7 mouse cellular contexts compared by ENCODE assay signal in genomic region chr5:28465526-28465925, GRCm38 (mm10). TPM values are rescaled to one million over a fixed set of nuclear protein-coding genes. Genes with fewer than 3 reads are reported as not detected.
DNase-seq lines count a peak whose midpoint lies in the region; ATAC-seq and TF ChIP-seq lines count a peak whose summit lies in the region.

No protein-coding gene starts in this region.

- no peak overlapping the region; the same call in 1 of the 2 replicates for H3K27ac ChIP-seq in liver, adult 2 months (replicated peaks; ENCODE audit: insufficient read depth, low read depth, low read length)
- no peak overlapping the region for H3K27ac ChIP-seq in forebrain, embryonic 11.5 days (ENCODE audit: low read depth, low read length)
- H3K27ac ChIP-seq in kidney, embryonic 16.5 days (ENCODE audit: low read length): no peak overlapping the region
- H3K27ac ChIP-seq in small intestine, adult 2 months (ENCODE audit: insufficient read depth, low read depth, low read length): no peak overlapping the region

- 0 out of 2 replicates have a peak, but pooled peaks cover 4% of the 10 kb centered on the region for H3K27me3 ChIP-seq in liver, adult 2 months (ENCODE audit: control insufficient read depth, insufficient read depth, low read length)
- H3K27me3 ChIP-seq in forebrain, embryonic 11.5 days (ENCODE audit: control insufficient read depth, insufficient read depth, low read length): peaks cover 88% of the 10 kb centered on the region
- peaks cover 90% of the 10 kb centered on the region for H3K27me3 ChIP-seq in kidney, embryonic 16.5 days (ENCODE audit: insufficient read depth, low read length)
- H3K27me3 ChIP-seq in small intestine, adult 2 months (ENCODE audit: control insufficient read depth, insufficient read depth, low read length): peaks cover 31% of the 10 kb centered on the region

- H3K4me3 ChIP-seq in liver, adult 2 months (ENCODE audit: insufficient read depth, low read depth, low read length): peak overlapping the region; percentile 88; the same call in 1 of the 2 replicates
- peak overlapping the region; percentile 42 for H3K4me3 ChIP-seq in forebrain, embryonic 11.5 days (ENCODE audit: low read depth, low read length)
- H3K4me3 ChIP-seq in kidney, embryonic 16.5 days (ENCODE audit: low read length): peak overlapping the region; percentile 53
- H3K4me3 ChIP-seq in small intestine, adult 2 months (ENCODE audit: low read depth, low read length): peak overlapping the region; percentile 81

- no peaks in the 10 kb centered on the region for H3K79me2 ChIP-seq in liver, adult 2 months (ENCODE audit: control insufficient read depth, insufficient read depth, low read length)

- peak; percentile 77 for DNase-seq in liver, adult 2 months (ENCODE audit: extremely low read depth, low read depth, low spot score)
- DNase-seq in liver (no peak), MN1 (ENCODE audit: low spot score) (no peak)
- DNase-seq in forebrain, embryonic 11.5 days (ENCODE audit: low spot score): no peak
- DNase-seq in natural killer cell, adult 2 months (ENCODE audit: low spot score in 2 of 2): no peak

- no peak overlapping the region for H3K9ac ChIP-seq in liver, adult 2 months (ENCODE audit: low read depth, low read length)
- peak overlapping the region; percentile 32 for H3K9ac ChIP-seq in forebrain, embryonic 11.5 days (ENCODE audit: low read length)
- H3K9ac ChIP-seq in kidney, embryonic 16.5 days (replicated peaks; ENCODE audit: low read length): peak overlapping the region; percentile 62

- TF ChIP-seq POLR2A in liver, adult 2 months (IDR thresholded peaks at IDR 0.05; ENCODE audit: extremely low read depth, insufficient read depth, low read length): no peak
- TF ChIP-seq POLR2A in small intestine, adult 2 months (IDR thresholded peaks at IDR 0.05; ENCODE audit: low read depth, low read length): no peak

- WGBS in liver, adult 2 months: under 1% methylated on average over 18 of the region's 18 CpGs
- under 1% methylated on average over 18 of the region's 18 CpGs for WGBS in forebrain, embryonic 11.5 days
- WGBS in kidney, embryonic 16.5 days: under 1% methylated on average over 18 of the region's 18 CpGs
- WGBS in small intestine, adult 2 months: 4% methylated on average over 18 of the region's 18 CpGs

- peak overlapping the region; percentile 77 for H3K4me2 ChIP-seq in forebrain, embryonic 11.5 days (ENCODE audit: low read depth, low read length, severe bottlenecking)
- peak overlapping the region; percentile 77 for H3K4me2 ChIP-seq in kidney, embryonic 16.5 days (replicated peaks; ENCODE audit: low read depth, low read length)

- no peaks in the 10 kb centered on the region for H3K36me3 ChIP-seq in liver, adult 2 months (ENCODE audit: control insufficient read depth, insufficient read depth, low read length)
- no peaks in the 10 kb centered on the region for H3K36me3 ChIP-seq in forebrain, embryonic 11.5 days (ENCODE audit: control insufficient read depth, insufficient read depth, low read length)
- H3K36me3 ChIP-seq in kidney, embryonic 16.5 days (ENCODE audit: insufficient read depth, low read length): no peaks in the 10 kb centered on the region
- no peaks in the 10 kb centered on the region for H3K36me3 ChIP-seq in small intestine, adult 2 months (ENCODE audit: control insufficient read depth, insufficient read depth, low read length)

- TF ChIP-seq CTCF in liver, adult 2 months (IDR thresholded peaks at IDR 0.05; ENCODE audit: low read depth, low read length): no peak
- no peak for TF ChIP-seq CTCF in small intestine, adult 2 months (IDR thresholded peaks at IDR 0.05; ENCODE audit: extremely low read depth, insufficient read length, insufficient replicate concordance, low read depth, low read length)

- H3K9me3 ChIP-seq in forebrain, embryonic 11.5 days (ENCODE audit: control insufficient read depth, low read length): no peaks in the 10 kb centered on the region
- no peaks in the 10 kb centered on the region for H3K9me3 ChIP-seq in kidney, embryonic 16.5 days (ENCODE audit: low read length)

- ATAC-seq in forebrain, embryonic 11.5 days (replicated peaks; ENCODE audit: low FRiP score): no peak
- ATAC-seq in kidney, embryonic 16.5 days (ENCODE audit: low FRiP score, low TSS enrichment): no peak

- peaks cover 4% of the 10 kb centered on the region; the same call in 1 of the 2 replicates for H3K4me1 ChIP-seq in liver, adult 2 months (ENCODE audit: control insufficient read depth, insufficient read depth, low read length)
- peaks cover 16% of the 10 kb centered on the region; the same call in 1 of the 2 replicates for H3K4me1 ChIP-seq in forebrain, embryonic 11.5 days (replicated peaks; ENCODE audit: control insufficient read depth, insufficient read depth, low read length)
- H3K4me1 ChIP-seq in kidney, embryonic 16.5 days (ENCODE audit: insufficient read depth, low read length): peaks cover 32% of the 10 kb centered on the region
- H3K4me1 ChIP-seq in small intestine, adult 2 months (ENCODE audit: control insufficient read depth, insufficient read depth, insufficient read length, low read length): peaks cover 3% of the 10 kb centered on the region; the same call in 1 of the 2 replicates

RNA-seq across cellular contexts. Expression of gene Shh, which starts 1.5 kb away (rescaled TPM):
- 0.28 TPM in 1 of 2 replicates, not detected in the other for total RNA-seq in liver, adult 2 months (2014; rRNA removed)
- polyA plus RNA-seq in liver, adult 2 months (2012; rRNA removed): 0.02 and 0.05 TPM in 2 replicates
- 1.9 and 2.3 TPM in 2 replicates for polyA plus RNA-seq in forebrain, embryonic 11.5 days (2014; fragmentation: Nextera tagmentation; extraction: Ambion mirVana)
- polyA plus RNA-seq in kidney, embryonic 16.5 days (2015; fragmentation: Nextera tagmentation; extraction: Ambion mirVana): 0.85 and 0.96 TPM in 2 replicates
- polyA plus RNA-seq in small intestine, adult 2 months (2012; rRNA removed): 0.56 and 4.8 TPM in 2 replicates
